Mouse (Mus musculus): ENCODE results near the gene Grhl3.

The Grhl3 gene

DNA sequence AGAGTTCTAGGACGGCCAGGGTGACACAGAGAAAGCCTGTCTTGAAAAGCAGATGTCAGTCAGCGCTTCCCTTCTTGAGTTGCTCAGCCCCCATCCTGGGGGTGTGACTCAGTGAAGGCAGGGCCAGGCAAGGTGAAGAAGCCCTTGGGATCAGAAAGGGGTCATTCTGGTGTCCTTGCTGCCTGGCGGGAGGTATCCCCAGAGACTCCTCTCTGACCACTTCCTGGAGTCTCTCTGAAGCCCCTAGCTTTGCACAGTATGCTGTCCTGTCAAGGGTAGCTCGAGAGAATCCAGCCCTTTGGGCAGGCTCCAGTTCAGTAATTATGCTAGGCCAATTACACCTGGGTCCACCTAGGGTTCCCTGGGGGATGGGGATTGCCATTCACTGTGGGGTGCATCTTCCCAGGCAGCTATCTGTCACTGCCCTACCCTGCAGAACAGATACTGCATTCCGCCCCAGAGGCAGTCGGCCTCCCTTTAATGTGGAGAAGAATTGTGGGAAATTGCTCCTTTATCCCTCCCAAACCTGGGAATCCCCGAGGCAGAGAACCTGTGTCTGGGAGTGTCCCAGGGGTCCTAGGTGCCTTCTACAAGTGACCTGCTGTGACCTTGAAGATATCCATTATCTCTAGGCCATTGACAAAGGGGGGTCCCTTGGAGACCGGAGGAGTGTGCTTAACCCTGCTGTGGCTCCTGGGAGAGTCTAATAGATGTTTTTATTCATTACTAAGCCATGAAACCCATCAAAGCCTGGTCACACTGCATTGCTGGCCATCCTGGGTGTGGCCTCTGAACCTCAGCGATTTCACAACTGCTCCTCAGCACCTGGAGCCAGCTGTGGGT lies 41.4 kb downstream of the Grhl3 start:
- CTCF ChIA-PET = interaction anchor here (0.6 kb wide), 1 partner anchor 458 kb away, joined by 3 read pairs; no protein-coding TSS in a partner anchor

DNA sequence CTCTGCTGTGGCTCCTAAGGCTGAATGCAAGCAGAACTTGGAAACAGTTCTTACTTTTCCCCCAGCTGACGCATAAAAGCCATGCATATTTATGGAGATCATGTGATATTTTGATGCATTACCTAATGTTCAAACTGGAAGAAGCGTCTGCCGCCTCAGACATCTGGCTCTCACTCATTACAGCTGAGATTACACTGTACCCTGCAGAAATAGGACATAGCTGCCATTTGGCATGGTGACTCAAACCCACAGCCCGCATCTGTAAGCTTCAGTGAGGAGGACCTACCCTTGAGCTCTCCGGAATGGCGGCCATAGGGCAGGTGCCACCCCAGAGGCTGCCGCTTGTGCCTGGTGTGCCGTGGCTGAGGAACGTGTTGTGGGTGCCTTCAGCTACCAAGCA lies 42.2 kb downstream of the Grhl3 start:
- CTCF ChIA-PET = interaction anchor here (0.6 kb wide), 1 partner anchor 457 kb away, joined by 3 read pairs; no protein-coding TSS in a partner anchor

DNA sequence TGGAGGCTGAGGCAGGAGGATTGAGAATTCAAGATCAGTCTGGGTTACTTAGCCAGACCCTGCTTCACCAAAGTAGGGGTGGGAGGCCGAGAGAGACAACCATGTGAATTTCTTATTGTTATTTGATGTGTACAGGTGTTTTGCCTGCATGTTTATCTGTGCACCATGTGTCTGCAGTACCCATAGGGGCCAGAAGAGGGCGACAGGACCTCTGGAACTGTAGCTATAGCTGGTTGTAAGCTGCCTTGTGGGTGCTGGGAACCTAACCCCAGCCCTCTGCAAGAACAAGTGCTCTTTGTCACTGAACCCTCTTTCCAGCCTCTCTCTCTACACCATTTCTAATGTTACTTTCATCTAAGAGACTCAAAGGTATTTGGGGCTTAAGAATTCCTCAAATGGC lies 43.2 kb downstream of the Grhl3 start:
- CTCF ChIA-PET = no interaction called here

DNA sequence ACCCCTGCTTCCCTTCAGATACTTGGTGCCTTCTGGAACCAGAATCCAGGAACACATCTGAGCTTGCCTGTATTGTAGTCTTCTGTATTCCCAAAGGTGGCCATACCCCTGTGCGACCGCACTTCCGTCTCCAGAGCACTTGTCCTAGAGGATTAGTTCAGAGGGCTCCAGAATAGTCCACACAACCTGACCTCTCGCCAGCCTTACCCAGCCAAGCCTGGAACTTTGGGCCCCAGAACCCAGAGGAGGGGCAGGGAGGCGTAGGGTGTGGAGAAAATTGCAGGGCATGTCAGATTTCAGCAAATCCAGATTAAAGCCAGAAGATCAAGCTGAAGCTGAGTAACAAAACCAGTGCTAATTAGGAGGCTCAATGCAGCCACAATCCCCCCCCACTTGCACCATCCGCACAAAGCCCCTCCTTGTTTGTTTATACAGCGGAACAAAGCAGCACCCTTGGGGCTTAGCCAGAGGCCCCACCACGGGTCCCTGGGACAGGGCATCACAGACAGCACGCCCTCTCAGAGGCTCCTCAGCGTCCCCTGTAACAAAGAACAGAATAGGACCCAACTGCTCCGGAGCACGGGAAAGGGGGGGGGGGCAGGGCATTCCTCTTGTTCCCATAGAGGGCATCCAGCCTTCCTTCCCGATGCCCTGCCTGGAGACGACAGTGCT lies 47.3 kb downstream of the Grhl3 start:
- CTCF ChIA-PET = no interaction called here

DNA sequence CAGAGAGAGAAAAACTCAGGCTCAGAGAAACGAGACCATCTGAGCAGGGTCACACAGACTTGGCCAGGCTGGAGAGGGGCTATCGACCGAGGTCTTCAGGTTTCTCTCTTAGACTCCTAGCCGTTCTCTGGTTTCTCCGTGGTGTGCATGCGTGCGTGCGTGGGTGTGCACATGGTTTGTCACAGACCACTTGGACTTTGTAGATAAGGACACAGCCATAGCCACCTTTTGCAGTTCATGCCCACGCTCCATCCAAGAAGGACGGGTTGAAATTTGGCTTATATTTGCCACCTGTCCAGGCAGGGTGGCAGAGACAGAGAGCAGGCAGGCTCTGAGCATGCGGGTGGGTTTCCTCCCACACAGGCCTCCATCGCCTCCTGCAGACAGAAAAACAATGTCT lies 48.4 kb downstream of the Grhl3 start:
- CTCF ChIA-PET = no interaction called here

DNA sequence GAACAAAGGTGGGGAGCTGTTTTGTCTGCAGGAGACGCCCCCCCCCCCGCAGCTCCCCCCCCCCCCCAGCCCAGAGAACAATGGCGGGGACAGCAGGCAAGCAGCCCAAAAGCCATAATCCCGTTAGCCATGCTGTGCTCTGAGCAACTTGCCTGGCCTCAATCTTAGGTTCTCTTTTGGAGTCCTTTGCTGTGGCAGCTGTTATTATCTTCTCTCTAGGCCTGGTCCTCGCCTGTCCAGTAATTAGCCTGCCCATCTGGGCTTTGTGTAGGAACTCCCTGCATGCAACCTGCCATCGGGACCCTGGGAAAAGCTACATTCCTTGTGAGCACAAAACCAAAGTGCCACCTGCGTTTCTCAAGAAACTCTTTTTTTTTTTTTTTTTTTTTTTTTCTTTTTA lies 49.5 kb downstream of the Grhl3 start:
- CTCF ChIA-PET = interaction anchor here (0.5 to 0.6 kb wide), 2 partner anchors 16 to 22 kb away, joined by 3 to 4 read pairs; no protein-coding TSS in a partner anchor

DNA sequence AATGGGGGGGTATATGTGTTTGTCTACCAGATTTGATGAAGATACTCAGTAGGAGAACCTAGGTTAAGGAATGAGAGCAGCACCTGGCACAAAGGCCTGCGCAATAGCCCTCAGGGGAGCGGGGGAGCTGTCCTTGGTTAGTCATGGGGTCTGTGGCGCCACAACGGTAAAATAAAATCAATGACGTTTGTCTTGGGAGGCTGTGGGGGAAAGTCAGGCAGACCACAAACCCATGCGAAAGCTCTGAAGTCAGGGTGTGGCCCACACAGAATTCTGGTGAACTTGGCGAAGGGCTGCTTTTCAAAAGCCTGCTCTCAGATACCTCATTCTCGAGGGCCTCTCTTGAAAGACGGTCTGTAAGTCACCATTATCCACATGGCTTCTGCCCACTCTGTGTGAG lies 53.0 kb downstream of the Grhl3 start:
- CTCF ChIA-PET = interaction anchor here (0.6 to 1.2 kb wide), 2 partner anchors 111 to 146 kb away, joined by 4 to 9 read pairs; no protein-coding TSS in a partner anchor

DNA sequence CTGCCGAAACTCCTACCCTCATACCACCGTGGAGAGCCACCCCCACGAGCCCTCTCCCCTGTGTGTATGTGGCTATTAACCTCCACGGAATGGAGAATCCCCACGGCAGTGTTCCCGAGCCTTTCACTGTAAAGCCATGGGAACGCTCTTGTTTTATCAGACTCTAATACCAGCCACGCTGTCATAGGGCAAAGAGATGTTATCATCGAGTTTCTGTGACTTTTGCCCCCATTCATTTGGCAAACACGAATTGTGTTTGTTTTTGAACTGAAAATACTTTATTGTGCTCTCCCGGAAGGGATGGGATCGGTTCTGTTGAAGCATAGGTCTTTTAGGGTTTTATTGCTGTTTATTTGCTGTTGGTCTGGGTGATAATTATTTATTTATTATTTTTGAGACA lies 55.3 kb downstream of the Grhl3 start:
- CTCF ChIA-PET = interaction anchor here (0.7 kb wide), 1 partner anchor 152 kb away, joined by 3 read pairs; no protein-coding TSS in a partner anchor

DNA sequence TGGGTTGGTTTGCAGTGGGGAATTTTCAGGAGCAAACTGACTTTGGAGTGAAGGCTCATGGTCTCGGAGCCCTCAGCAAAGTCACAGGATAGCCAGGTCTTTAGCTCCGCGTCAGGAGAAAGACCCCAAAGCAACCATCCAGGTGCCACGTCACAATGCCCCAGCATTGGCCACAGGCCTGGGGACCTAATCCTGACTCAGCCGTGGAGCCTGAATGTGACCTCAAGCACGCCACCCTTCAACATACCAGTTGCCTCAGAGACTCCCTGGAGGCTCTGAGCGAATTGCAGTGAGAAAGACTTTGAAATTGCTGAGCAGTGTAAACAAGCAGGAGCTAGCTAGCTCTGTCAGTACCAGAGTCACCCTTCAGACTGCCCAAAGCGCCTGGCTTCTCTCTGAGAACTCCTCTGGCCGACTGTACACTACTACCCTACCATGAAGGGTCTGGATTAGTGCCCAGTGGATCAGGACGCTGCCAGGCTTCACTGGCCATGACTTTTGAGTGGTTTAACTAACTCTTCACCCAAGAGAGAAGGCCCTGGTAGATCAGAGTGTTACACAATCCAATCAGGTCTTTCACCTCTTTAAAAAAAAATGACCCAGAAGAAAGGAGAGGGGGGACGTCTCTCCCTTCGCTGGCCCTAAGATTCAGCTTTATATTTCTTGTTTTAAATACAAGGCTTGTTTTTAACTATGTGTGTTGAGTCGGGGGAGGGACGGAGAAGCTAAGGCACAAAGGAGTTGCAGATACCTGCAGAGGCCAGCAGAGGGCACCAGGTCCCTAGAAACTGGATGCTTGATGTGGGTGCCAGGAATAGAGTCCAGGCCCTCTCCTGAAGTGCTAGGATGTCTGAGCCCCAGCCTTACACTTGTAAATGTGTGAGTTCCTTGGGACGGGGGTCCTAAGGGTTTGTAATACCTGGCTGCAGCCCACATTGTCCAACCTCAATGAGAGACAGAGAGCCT lies 56.8 kb downstream of the Grhl3 start:
- CTCF ChIA-PET = interaction anchor here (1.7 kb wide), 1 partner anchor 150 kb away, joined by 12 read pairs; no protein-coding TSS in a partner anchor

DNA sequence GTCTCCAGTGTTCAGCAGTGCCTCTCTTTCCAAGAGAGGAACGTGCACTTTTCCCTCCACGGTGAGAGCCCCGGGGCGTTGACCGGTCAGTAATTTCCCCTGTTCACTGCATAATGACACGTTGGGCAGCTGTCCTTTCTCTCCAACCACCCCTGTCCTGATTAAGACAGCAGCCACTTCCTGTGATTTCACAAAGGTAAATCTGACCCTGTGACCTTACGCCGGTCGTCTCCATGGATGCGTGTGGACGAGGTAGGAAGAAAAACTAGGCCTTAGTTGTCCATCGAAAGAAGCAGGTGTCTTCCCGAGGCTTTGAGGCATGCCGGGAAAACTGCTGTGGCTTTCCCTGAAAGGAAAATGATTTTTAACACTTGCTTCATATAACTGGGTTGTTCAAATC lies 58.5 kb downstream of the Grhl3 start:
- CTCF ChIA-PET = no interaction called here

DNA sequence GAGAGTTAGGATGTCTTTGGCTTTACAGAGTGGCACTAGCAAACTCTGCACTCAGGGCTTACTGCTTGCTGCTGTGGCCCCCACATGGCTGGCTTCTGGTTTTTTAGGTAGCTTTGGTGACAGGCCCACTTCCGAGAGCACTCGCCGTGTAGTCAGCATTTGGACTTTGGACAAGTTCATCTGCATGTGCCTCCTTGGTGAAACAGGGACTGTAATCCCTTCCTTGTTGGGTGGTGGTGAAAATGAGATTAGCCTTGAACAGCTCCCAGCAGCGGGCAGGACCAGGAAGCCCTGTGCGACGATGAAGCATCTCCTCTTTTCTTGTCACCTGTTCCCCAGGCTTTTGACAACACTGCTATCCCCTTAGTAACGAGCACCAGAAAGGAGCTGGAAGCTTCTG lies 59.6 kb downstream of the Grhl3 start:
- CTCF ChIA-PET = interaction anchor here (0.6 kb wide), 1 partner anchor 22 kb away, joined by 3 read pairs; no protein-coding TSS in a partner anchor

DNA sequence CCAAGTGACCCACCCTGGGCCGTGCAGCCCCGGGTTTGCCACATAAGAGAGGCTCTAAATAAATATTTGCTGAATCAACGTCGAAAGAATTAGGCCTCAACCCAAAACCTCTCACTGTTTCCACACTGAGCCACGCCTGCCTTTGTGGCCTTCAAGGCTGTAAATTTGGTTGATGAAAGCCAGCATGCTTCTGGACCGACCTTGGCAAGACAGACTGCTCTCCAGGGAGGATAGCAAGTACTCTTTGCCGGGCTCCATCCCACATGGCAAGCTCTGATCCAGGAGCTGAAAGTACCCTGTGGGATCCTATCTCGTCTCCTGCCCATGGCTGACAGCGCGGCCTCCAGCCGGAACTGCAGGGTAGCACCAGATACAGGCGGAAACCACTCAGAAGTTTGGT lies 63.9 kb downstream of the Grhl3 start:
- CTCF ChIA-PET = no interaction called here

DNA sequence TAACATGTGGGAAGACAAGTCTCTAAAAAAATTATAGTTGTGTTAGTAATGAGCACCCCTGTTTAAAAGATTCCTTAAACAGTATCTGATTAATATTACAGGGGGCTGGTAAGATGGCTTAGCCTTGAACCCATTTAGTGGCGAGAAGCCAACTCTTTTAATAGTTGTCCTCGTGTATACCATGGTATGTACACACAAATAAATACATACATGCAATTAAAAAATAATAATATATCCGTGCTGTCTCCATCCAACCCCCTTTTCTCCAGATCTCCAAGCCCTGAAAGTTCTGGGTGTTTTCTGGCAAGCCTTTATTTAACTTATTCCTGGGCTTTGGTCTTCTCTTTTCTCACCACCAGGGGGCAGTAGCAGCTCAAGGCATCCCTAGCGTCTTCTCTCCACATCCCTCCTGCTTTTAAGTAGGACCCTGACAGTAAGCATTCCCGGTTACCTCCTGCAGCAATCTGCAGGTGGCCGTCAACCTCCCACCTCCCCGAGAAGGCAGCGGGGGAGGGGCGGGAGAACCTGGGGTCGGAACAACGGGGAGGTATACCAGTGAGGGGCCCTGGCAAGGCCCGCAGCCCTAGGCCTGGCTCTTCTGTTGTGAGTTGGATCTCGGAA lies 64.9 kb downstream of the Grhl3 start:
- CTCF ChIA-PET = no interaction called here

DNA sequence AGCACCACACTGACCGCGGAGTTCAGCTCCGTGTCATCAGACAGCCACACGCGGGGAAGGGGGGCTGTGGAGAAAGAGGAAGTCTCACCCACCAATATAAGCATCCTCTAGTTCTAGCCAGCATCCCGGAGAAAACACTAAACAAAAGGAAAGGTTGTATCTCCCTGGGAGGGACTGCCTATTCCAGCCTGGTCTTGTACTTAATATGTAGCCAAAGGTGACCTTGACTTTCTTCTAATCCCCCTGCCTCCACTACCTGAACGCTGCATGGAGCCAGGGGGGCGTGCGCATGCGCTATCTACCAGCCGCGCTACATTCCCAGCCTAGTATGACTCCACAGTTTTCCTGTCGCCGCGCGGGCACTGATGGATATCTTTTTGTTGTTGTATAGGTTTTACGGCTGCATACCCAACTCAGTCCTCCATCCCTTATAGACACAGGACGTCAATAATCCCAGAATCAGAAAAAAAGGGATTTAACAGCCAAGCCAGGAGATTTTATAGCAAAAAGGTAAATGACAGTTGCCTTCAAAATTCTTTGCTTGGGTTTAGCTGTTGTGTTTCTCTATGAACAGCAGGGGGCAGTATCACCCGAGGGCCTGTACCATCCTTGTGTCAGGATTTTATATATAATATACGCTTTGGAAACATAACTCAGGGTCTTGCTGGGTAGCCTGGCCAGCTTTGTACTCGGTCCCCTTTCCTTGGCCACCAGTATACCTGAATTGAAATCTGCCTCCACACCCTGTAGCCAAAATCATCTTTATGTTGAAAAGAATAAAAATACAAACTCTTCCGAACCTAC lies 65.7 kb downstream of the Grhl3 start:
- CTCF ChIA-PET = interaction anchor here (0.5 to 0.6 kb wide), 2 partner anchors 16 to 391 kb away, joined by 4 to 8 read pairs; no protein-coding TSS in a partner anchor

DNA sequence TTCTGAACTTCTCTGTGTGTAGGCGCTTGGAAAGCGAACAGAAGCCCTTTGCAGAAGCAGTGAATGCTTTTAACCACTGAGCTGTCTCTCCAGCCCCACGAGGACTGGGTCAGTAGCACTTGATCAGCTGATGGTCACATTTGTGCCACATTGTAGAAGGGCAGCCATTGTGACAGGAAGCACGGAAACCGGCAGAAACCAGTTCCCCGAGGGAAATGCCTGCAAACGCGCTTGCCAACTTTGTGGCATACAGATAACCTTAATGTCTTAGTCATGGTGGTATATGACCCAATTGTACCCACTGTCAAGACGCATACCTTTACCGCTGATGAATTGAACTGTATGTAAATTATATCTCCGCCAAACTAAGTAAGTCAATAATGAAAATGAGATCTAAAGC lies 67.6 kb downstream of the Grhl3 start:
- CTCF ChIA-PET = no interaction called here

DNA sequence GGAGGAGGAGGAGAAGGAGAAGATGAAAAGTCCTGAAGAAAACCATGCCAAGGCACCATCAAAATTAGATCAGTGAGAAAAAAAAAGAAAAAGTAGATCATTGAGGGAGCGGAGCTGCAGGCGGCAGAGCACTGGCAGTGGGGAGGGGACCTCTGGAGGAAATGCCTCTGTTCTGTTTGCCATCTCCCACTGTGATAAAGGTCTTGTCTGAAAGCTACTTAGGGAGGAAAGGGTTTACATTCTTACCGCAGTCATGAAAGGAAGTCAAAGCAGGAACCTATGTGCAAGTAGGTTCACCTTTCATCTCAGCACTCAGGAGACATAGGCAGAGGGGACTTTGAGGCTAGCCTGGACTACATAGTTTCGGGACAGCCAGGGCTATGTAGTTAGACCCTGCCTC lies 71.8 kb downstream of the Grhl3 start:
- CTCF ChIA-PET = interaction anchor here (0.6 to 0.7 kb wide), 2 partner anchors 22 to 295 kb away, joined by 3 read pairs; no protein-coding TSS in a partner anchor

DNA sequence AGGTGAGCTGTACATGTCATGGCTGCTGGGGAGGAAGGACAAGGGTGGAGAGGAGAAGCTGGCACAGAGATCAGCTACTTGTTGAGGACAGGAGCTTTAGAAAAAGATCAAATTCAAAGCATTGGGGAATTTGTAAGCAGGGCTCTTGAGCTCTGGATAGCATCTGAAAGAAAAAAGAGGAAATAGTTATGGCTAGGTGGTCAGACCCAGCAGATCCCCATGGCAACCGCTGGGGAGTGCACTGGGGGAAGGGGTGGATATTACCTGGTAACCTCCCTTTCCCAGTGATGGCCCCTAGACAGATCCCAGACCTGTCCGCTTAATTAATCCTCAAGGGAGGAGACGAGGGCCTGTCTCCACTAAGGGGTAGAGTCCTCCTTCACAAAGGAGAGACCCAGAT lies 73.6 kb downstream of the Grhl3 start:
- CTCF ChIA-PET = interaction anchor here (1.0 kb wide), 1 partner anchor 315 kb away, joined by 3 read pairs; no protein-coding TSS in a partner anchor

DNA sequence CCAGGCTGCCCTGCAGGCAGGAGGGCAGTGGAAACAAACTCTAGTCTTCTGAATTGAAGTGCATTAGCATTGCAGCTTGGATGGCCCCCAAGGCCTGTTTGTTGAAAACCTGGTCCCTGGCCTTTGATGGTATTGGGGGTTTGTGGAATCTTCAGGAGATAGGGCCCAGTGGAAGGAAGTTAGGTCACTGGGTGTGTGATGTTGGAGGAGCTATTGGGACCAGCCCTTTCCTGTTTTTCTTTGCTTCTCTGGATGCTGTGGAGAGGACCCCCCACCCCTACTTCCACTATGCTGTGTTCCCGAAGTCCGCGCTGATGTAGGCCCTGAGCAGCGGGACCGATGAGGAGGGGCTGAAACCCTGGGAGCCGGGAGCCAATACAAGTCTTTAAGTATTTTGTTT lies 75.3 kb downstream of the Grhl3 start:
- CTCF ChIA-PET = no interaction called here

DNA sequence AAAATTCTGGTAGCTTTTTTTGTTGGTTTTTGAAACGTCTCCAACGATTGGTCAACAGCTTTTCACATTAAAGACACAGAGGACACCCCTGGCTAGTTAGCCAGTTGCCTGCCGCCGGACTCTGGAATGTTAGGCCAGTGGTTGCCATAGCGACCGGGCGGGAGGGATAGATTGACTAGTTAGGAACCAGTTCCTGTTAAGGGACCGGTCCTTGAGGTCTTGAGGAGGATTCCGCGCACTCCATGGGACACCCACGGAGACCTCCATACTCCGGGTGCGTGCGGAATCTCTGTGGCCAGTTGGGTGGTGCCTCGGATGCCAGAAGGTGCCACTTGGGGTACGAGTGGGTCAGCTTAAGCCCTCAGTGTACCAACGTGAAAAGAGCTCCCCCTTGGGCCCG lies 77.6 kb downstream of the Grhl3 start:
- CTCF ChIA-PET = interaction anchor here (0.6 to 0.7 kb wide), 2 partner anchors 45 to 1694 kb away, joined by 3 read pairs; no protein-coding TSS in a partner anchor

DNA sequence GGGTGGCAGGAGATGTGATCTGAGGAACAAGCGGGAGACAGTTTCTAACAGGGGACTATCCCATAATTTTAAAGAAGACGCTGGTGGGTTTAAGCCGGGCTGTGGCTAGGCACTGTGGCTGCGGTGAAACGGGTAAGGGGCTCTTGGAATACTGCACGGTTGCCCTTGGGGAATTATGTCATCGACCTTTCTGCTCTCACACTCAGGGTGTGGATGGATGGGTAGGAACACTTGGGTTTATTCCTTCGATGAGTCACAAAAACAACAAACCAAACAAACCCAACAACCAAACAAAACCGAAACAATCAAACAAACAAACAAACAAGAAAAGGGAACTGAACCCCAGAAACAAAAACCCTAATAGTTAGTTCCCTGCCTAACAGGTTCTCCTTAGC lies 78.0 kb downstream of the Grhl3 start:
- CTCF ChIA-PET = interaction anchor here (0.6 to 0.7 kb wide), 2 partner anchors 45 to 1693 kb away, joined by 3 read pairs; no protein-coding TSS in a partner anchor
